Mouse (Mus musculus) activated CD4-positive, CD25-positive, alpha-beta regulatory T cell, adult 4 months (primary cell): ENCODE data around the gene Becn1. TPM values are rescaled to one million over a fixed set of nuclear protein-coding genes. Genes with fewer than 3 reads are reported as not detected.

Experiments used
- ATAC-seq: one replicate; pipeline ENCODE4 v1.8.0; 2017
- polyA plus RNA-seq, 2 experiments: library from polyadenylated mRNA; unstranded; fragments of 100-300 nt; shearing (Covaris generic); gene quantifications; one replicate each; pipeline ENCODE4 v1.2.1; 2017

Becn1 gene
- polyA plus RNA-seq, 2 experiments from 2014 or later: 79.0 to 81.0 TPM

DNA sequence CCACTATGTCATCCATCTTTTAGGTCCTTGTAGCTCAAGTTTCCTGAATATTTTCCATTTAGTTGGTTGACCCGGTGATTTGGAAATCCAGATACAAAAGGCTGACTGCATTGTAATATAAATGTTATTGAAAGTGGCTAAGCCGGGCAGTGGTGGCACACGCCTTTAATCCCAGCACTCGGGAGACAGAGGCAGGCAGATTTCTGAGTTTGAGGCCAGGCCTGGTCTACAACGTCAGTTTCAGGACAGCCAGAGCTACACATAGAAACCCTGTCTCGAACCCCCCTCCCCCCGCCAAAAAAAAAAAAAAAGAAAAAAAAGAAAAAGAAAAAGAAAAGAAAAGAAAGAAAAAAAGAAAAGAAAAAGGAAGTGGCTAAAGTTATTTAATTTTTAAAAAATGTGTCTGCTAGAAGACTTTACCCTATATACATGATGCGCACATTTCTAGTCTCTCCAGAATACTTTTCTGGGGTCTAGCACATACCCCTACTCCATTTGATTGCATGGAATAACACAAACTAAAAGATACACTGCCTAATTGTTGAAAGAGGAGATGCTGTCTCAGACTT, 13.1 kb upstream of the Becn1 start:
- no peak for ATAC-seq

DNA sequence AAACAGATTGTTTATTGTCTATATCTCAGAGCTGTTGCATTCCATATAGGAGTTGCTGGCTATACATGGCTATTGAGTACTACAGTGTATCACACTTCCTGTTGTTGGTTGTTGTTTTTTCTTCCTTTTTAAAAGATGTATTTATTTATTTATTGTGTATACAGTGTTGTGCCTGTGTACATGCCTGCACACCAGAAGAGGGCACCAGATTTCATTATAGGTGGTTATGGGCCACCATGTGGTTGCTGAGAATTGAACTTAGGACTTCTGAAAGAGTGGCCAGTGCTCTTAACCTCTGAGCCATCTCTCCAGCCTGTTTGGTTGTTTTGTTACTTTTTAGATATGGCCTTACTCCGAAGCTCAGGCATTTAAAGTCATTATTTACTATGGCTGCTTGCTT, 12.5 kb upstream of the Becn1 start:
- ATAC-seq: no peak

DNA sequence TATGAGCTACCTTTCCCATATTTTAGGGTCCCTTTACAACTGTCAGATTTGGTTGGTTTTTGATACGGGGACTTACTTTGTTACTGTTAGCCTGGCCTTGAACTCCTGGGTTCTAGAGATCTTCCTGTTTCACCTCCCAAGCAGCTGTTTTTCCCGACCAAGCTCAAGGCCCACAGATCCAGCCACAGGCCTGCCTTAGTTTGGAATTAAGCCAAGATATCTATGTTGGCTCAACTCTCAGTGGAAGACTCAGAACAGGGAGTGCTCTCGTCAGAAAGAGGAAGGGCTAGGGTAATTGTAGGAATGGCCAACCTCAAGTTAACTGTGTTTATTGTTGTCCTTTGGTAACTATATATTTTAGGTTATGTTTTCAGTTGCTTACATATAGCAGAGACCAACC, 10.1 kb upstream of the Becn1 start:
- ATAC-seq: no peak

DNA sequence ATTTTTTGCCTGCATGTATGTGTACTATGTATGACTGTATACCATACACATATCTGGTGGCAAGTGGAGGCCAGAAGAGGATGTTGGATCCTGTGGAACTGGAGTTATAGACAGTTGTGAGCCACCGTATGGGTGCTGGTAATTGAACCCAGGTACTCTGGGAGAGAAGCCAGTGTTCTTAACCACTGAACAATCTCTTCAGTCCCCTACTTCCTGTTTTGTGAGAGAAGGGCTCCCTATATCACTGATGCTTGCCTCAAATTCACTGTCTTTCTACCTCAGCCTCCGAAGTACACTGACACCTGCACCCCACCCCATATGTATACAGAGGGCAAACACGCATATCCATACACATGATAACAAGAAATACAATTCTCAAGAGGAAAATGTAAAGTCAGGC, 9.0 kb upstream of the Becn1 start:
- ATAC-seq: no peak

DNA sequence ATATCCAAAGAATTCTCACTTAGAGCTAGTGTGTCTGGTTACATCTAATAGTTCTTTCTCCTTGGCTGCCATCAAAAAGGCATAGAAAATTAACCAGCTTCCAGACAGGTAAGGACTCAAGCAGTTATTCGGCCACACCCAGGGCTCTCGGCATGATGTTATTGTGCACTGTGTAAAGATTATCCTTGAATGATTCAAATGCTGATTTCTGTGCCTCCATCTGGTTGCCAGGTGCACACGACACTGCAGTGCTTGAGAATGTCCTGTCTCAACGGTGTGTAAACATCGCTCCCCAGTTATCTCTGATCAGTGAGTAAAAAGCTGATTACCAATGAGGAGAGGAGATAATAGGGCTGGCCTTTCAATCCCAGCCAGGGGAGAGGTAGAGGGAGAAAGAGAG, 5.7 kb upstream of the Becn1 start:
- no peak for ATAC-seq

DNA sequence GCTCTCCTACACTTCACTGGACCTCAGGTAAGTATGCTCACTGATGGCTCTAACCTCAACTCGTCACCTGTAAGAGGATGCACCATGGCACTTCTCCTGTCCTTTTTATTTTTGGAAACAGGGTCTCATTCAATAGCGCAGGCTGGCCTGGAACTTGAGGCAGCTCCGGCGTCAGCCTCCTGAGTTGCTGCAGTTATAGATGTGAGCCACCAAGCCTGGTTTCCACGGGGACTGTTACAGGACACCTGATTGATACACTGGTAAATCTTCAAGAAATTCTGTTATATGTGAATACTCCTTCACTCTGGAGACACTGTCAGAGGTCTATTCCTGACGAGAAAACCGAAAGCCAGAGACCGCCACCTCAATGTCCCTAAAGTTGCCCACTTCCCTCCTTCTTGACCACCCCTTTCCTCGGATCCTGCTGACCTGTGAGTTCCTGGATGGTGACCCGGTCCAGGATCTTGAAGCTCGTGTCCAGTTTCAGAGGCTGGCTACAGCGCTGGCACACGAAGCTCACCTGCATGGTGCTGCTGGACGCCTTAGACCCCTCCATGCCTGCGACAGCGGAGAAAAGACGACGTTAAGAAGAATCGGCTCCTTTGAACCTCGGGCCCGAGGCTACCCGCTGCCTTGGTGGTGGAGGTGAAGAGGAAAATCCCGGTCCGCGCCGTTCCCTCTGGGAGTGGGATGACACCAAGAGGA, 635 bp downstream of the Becn1 start:
- ATAC-seq: peak; percentile 20

DNA sequence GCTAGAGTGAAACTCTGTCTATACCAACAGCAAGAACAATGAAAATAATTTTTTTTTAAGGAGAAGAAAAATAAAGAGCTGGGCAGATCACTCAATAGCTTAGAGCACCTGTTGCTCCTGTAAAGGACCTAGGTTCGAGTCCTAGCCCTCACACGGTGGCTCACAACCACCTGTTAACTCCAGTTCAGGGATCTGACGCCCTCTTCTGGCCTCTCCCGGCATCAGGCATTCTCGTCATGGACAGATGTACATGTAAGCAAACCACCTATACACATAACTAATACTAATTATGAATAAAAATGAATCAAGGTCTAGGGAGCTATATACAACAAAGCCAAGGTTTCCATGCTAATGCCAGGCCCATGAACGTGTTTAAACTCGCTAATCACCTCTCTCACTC, 1.2 kb downstream of the Becn1 start:
- ATAC-seq: no peak

DNA sequence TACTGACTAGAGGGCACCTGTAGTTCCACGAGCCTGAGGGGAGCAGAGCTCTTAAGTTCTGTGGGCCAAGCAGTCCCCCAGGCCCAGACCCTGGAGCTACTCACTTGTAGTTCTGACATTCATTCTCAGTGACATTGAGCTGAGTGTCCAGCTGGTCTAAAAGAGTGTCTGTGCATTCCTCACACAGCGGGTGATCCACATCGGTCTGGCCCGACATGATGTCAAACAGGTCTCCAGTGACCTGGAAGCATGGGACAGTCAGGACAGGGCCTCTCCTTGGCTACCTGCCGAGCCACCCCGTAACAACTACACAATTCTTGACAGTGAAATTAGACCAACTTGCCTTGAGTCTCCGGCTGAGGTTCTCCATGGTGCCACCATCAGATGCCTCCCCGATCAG, 6.9 kb downstream of the Becn1 start:
- ATAC-seq: no peak

DNA sequence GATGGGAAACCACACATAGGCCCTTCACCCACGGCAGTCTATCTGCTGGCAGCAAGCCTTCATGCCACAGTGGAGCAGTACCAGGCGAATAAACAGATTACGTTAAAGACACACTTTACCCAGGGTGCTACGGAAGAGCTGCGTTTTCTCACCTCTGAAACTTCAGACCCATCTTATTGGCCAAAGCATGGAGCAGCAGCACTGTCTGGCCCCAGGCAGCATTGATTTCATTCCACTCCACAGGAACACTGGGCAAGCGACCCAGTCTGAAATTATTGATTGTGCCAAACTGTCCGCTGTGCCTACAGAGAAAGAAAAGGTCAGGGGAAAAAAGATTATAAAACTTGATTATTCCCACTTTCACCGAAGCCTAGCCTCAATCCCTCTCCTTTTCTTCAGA, 10.9 kb downstream of the Becn1 start:
- ATAC-seq: no peak

DNA sequence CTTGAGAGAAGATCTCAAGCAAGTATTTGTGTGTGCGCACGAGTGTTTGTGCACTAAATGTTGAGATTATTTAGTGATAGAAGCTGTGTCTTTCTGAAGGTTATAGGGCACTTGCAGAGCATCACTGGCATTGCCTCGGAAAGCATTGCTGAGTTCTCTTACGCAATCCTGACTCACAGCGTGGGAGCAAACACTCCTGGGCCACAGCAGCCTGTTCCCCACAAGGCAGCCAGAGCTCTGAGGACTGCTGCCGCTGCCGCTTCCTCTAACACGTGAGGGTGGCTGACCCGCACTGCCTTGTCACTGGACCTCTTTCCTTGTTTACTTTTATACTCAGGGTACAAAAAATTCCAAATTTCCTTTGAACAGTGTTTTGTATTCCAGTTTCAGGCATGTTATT, 14.8 kb downstream of the Becn1 start:
- no peak for ATAC-seq

DNA sequence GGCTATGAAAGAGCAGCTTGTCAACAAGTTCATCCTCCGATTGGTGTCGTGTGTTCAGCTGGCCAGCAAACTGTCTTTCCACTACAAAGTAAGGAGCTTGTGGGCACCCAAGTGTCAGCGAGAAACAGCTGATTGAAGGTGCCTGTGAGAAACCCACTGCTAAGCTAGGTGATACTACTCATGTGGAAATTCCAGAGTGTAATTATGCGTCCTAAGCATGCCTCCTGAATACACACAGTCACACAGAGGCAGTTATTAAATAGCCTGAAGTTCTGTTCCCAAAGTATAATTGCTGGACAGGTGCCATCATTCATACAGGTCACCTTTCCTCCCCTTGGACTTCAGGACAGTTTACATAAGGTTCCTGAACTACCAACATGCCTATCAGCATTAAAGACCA, 18.3 kb downstream of the Becn1 start:
- ATAC-seq: no peak

DNA sequence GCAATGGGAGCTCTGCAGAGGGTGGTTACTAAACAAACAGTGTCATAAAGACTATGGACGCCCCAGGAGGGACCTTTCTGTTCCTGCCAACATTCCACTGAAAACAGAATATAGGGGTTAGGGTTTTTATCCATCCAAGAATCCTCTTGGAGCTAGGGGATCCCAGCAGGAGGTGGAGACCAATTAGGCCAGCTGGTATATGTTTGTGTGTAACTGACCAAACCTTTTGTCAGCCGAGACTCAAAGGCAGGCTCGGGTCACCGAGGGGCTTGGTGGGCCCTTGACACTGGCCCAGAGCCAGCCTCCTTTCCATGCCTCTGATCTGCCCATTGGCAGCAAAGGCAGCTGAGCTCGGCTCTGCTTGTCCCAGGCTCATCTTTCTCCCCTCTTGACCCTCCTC, 19.2 kb downstream of the Becn1 start:
- no peak for ATAC-seq

DNA sequence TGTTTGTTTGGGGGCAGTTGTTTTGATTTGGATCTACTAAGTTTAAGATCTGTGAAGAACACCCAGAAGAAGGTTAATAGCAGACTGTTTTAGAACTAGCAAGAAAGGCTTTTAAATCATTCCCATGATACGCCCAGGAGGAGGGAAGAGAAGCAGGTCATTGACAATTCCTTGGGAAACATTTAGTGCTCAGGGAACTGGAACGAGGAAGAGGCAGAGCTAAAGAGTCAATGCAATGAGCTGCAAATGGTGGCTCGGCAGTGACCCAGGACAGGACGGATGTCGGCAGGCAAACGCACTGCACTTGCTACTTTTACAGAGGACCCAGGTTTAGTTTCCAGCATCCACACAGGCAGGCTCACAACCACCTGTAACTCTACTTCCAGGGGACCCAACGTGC, 21.2 kb downstream of the Becn1 start:
- ATAC-seq: no peak

DNA sequence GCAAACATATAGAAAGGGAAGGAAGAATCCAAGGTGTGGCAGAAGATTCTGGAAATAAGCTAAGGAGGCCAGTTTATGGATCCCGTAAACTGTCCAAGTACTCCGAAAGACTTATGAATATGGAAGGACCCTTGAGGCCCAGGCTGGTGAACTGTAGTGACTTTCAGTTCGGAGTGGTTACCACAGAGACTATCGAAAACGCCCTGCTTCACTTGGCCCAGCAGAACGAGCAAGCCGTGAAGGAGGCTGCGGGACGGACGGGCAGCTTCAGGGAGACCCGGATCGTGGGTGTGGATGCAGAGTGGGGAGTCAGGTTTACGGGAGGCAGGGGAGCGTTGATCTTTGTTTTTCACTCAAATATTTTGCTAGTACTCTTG, 22.9 kb downstream of the Becn1 start:
- peak; percentile 11 for ATAC-seq

DNA sequence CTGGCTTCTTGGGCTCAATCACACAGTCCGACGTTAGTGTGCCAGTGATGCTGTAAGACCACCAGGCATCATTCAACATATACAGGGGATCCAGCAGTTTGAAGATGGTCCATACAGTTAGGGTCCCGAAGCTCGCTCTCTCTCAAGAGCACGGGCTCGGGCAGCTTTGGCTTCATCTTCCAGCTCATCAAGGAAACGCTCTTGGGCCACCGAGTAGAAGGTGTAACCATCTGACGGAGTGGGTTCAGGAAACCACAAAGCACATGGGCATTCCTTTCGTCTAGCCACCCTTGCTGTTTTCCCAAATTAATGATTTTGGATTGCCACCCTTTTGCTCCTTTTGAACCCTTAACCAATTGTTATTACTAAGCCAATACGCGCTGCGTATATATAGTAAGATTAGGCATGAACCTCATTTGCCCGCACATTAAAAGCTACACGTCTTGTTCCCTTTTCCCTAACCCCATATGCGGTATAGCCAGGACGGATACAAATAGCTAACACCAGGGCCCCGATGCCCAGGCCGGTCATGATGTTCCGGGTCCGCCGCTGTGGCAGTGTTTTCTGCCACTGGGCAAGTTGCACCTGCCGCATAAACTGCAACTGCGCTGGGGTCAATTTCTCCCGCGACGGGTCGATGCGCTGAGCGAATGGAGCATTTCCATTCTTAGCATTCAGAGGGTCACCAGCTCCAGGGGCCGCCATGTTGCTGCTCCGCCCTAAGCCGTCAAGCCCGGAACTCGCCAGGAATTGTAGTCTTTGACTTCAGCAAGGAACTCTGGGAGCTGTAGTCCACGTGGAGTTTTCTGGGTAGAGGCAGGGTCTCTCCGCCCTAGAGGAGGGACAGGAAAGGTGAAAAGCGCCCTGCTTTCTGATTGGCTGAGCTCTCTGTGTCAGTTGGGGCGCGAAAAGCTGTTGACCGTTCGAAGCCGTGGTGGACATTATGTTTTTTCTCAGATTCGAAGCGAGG, 23.6 kb downstream of the Becn1 start, which contains the start of the genes Cntd1 and Coa3:
Cntd1 (plus strand) TSS at position 790 of the 970 bp plus-strand sequence.
Coa3 (minus strand) TSS at position 892 of the 970 bp plus-strand sequence.
- ATAC-seq: peak; percentile 96

DNA sequence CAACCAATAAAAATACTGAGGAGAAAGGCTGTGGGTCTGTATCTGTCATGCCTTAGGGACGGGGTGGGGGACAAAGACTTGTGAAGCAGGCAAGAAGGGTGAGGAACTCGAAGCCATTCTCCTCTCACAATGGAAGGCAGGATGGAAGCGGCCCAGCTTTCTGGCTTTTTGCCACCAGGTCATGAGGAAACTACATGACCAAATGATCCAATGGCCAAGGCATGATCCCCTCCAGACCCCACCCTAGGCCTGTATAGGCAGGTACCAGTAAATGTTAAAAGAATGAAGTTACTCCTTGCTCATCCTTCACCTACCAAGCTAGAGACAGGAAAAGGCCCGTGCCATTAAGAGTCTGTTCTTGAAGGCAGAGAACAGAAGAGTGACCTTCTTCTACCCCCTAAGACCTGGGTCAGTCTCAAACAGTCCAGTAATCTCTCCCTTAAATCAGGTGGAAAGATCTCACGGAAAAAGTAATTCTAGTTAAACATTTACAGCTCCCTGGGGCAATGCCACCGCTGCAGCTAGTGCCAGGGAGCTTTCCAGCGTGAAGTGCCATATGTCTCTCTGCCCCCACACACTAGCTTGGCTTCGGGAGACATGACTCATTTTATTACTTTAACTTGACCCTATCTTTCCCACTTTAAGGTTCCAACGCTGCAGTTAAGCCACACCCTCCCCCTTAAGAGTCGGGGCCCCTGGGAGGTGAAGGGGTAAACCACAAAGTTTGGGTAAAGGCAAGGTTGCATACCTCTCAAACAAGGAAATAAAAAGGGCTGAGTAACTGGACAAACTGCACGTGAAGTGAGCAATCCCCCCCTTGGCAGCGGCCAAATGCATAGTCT, 24.5 kb downstream of the Becn1 start:
- ATAC-seq: no peak

DNA sequence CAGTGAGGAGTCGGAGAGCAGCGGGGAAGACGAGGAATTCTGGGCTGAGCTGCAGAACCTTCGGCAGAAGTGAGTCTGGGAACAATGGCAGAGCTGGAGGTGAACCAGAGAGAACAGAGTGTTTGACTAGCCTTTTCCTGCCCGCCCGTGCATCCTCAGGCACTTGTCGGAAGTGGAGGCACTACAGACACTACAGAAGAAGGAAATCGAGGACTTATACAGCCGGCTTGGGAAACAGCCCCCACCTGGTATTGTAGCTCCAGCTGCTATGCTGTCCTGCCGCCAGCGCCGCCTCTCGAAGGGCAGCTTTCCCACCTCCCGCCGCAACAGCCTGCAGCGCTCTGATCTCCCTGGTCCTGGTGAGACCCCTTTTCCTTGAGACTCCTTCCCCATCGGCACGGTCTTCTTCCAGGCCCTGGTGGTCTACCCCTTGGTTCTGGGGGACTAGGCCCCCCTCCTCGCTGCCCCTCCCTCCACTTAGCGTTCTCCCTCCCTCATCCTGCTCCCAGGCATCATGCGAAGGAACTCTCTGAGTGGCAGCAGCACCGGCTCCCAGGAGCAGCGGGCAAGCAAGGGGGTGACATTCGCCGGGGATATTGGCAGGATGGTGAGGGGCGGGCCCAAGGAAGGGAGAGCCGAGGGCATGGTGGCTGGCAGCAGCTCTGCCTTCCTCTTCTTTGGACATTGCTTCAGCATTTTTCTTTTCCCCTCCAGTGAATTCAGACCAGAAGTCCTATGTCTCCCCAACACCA, 25.6 kb downstream of the Becn1 start:
- ATAC-seq: no peak

DNA sequence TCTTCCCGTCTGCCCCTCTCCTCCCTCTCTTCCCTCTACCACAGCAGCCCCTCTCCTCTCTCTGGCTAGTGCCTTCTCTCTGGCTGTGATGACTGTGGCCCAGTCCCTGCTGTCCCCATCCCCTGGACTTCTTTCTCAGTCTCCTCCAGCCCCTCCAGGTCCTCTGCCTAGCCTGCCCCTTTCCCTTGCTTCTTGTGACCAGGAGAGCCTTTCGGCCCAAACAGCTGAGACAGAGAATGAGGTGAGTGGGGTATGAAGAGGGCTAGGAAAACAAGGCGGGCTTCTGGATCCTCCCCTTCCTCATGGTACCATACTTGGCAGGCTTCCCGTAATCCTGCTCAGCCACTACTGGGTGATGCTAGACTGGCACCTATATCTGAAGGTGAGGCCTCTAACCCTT, 26.8 kb downstream of the Becn1 start:
- ATAC-seq: no peak

DNA sequence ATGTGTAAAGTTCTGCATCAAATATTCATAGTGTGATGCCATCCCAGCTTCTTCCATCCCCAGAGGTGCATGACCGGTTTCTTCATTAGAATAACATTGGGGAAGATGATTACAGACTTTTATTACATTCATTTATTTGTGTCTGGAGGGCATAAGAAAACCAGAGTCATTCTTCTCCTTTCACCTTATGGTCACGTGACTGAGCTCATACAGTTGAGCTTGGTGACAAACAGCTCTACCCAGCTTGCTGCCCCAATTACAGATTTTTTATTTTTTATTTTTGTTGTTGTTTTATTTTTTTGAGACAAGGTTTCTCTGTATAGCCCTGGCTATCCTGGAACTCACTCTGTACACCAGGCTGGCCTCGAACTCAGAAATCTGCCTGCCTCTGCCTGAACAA, 29.6 kb downstream of the Becn1 start:
- ATAC-seq: no peak

DNA sequence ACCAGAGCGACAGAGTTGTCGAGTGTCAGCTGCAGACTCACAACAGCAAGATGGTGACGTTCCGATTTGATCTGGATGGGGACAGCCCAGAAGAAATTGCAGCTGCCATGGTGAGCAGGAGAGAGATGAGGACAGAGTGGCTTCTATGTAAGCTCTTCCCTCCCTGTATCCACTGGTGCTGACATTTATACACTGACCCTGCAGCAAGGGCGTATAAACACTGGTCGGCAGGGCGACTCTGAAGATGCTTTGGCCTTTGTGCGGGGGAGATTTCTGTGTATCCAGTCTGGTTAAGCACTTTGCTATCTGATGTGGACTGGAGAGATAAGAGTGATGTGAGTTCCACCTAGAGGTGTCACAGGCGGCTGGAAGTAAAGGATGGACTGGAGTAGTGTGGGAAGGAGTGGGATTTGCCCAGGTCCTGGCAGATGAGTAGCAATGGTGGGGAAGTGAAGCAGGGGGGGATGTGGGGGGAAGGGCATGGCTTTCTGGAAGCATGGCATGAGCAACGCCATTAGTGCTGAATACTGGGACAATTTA, 32.4 kb downstream of the Becn1 start:
- ATAC-seq: no peak

DNA sequence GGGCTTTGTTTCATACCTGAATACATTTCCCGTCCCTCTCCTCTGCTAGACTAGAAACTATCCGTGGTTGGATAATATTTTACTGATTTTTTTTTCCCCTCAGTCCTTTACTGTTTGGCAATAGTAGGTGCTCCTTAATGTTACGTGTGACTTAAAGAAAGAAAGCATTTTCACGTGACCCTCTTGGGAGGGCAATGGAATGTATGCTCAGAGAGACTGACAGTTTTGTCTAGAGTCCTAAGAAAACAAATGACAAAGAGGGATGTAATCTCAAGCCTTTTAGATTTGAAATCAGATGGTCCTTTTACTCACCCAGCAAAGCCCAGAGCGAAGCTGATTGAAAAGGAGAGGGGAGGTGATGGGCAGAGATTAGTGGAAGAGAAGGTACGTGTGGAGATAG, 36.2 kb downstream of the Becn1 start:
- ATAC-seq: no peak
